Mouse (Mus musculus): ENCODE results near the gene Akap13. TPM values are rescaled to one million over a fixed set of nuclear protein-coding genes. Genes with fewer than 3 reads are reported as not detected.

Gene Akap13
- polyA plus RNA-seq, 1 experiment from 2014 or later, result 29.5 TPM

GRCm38 (mm10) chr7:75669416-75669815 is 214.1 kb downstream of the Akap13 start:
- H3K27ac ChIP-seq (ENCODE audit: low read depth, low read length), result no peak overlapping the region
- H3K9me3 ChIP-seq (ENCODE audit: control insufficient read depth, low read length), result no peaks in the 10 kb centered on the region
- H3K4me2 ChIP-seq (ENCODE audit: low read depth), result no peak overlapping the region
- H3K27me3 ChIP-seq (ENCODE audit: control insufficient read depth, insufficient read depth, low read length), result no peaks in the 10 kb centered on the region
- no peak overlapping the region for H3K9ac ChIP-seq (ENCODE audit: low read length)
- no peak overlapping the region for H3K4me3 ChIP-seq (ENCODE audit: low read depth, low read length)
- ATAC-seq (ENCODE audit: insufficient read depth, low FRiP score, low TSS enrichment) (no peak), DNase-seq (ENCODE audit: low spot score) (no peak)
- 0 out of 2 replicates have a peak, but pooled peaks cover 4% of the 10 kb centered on the region for H3K4me1 ChIP-seq (ENCODE audit: control insufficient read depth, insufficient read depth, low read length)
- WGBS, result 75% methylated on average over 6 of the region's 6 CpGs
- no peaks in the 10 kb centered on the region for H3K36me3 ChIP-seq (ENCODE audit: control insufficient read depth, insufficient read depth, low read length)

DNA sequence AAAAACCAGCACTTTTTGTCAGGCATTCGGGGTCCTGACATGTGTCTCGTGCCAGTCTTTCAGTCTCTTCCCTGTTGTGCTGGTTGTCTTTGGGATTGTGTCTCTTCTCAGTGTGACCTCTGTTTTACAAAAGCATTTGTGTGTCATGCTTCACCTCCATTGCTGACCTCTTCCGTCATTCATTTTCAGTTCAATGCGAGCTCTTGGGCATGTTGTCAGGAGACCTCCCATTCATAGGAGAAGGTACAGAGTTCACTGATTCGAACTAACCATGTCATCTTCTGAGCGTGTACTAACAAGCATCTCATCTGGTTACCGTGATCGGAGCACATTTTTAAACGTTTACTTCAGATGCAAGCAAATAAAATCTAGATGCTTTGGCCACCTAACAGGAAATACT is 224.3 kb downstream of the Akap13 start:
- H3K4me1 ChIP-seq (ENCODE audit: control insufficient read depth, insufficient read depth, low read length), result no peaks in the 10 kb centered on the region
- no peak overlapping the region for H3K9ac ChIP-seq (ENCODE audit: low read length)
- H3K4me3 ChIP-seq (ENCODE audit: low read depth, low read length), result no peak overlapping the region
- no peaks in the 10 kb centered on the region for H3K27me3 ChIP-seq (ENCODE audit: control insufficient read depth, insufficient read depth, low read length)
- H3K27ac ChIP-seq (ENCODE audit: low read depth, low read length), result no peak overlapping the region
- ATAC-seq (ENCODE audit: insufficient read depth, low FRiP score, low TSS enrichment) (no peak), DNase-seq (ENCODE audit: low spot score) (no peak)
- 54% methylated on average over 9 of the region's 9 CpGs for WGBS
- H3K9me3 ChIP-seq (ENCODE audit: control insufficient read depth, low read length), result no peaks in the 10 kb centered on the region
- H3K36me3 ChIP-seq (ENCODE audit: control insufficient read depth, insufficient read depth, low read length), result no peaks in the 10 kb centered on the region
- H3K4me2 ChIP-seq (ENCODE audit: low read depth), result no peak overlapping the region

- Histone ChIP-seq H3K4me2 (ENCODE audit: low read depth) (no peak overlapping the region), H3K36me3 (ENCODE audit: control insufficient read depth, insufficient read depth, low read length) (no peaks in the 10 kb centered on the region), H3K27ac (ENCODE audit: low read depth, low read length) (no peak overlapping the region), H3K9ac (ENCODE audit: low read length) (no peak overlapping the region), H3K27me3 (ENCODE audit: control insufficient read depth, insufficient read depth, low read length) (no peaks in the 10 kb centered on the region), H3K9me3 (ENCODE audit: control insufficient read depth, low read length) (no peaks in the 10 kb centered on the region), H3K4me1 (ENCODE audit: control insufficient read depth, insufficient read depth, low read length) (no peaks in the 10 kb centered on the region), H3K4me3 (ENCODE audit: low read depth, low read length) (no peak overlapping the region)
- ATAC-seq (ENCODE audit: insufficient read depth, low FRiP score, low TSS enrichment) (no peak), DNase-seq (ENCODE audit: low spot score) (no peak)
- WGBS, result 91% methylated on average over 1 of the region's 1 CpGs
These were observed 227.6 kb downstream of the Akap13 start for GRCm38 (mm10) chr7:75682901-75683300.

DNA sequence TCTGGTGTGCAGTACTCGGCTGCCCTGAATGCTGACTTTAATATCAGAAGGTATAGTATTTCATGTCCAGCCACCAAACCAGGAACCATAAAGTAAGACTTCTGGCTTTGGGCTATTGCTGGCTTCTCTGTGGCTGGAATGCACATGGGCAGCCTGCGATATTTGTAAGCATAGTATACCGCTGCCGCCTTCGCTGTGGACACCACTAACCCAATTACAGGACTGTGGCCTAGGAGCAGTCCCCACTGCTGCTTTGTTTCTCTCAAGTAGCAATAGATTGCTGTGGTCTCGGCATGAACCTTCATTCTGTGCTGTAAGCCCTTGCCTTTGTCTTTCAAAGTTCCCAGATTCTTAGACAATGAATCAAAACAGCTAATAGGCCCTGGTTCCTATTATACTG is 228.1 kb downstream of the Akap13 start:
- no peaks in the 10 kb centered on the region for H3K9me3 ChIP-seq (ENCODE audit: control insufficient read depth, low read length)
- DNase-seq (ENCODE audit: low spot score) (no peak), ATAC-seq (ENCODE audit: insufficient read depth, low FRiP score, low TSS enrichment) (no peak)
- H3K9ac ChIP-seq (ENCODE audit: low read length), result no peak overlapping the region
- no peak overlapping the region for H3K4me3 ChIP-seq (ENCODE audit: low read depth, low read length)
- no peak overlapping the region for H3K4me2 ChIP-seq (ENCODE audit: low read depth)
- no peaks in the 10 kb centered on the region for H3K27me3 ChIP-seq (ENCODE audit: control insufficient read depth, insufficient read depth, low read length)
- 74% methylated on average over 6 of the region's 6 CpGs for WGBS
- no peak overlapping the region for H3K27ac ChIP-seq (ENCODE audit: low read depth, low read length)
- H3K36me3 ChIP-seq (ENCODE audit: control insufficient read depth, insufficient read depth, low read length), result no peaks in the 10 kb centered on the region
- no peaks in the 10 kb centered on the region for H3K4me1 ChIP-seq (ENCODE audit: control insufficient read depth, insufficient read depth, low read length)

DNA sequence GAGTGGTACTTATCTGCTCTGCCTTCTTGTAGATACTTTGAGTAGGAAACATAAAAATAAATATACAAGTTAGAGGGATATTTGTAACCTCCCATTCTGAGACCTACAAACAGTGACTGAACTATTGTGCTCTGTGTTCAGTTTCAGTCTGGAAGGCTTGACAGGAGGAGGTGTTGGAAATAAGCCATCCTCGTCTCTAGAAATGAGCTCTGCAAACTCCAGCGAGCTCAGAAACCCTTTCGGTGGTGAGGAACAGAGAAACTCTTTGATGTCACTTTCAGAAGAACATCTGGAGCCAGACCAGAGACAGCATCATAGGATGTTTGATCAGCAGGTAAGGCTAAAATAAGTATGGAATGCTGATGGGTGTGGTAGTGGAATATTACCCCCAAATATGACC is 229.6 kb downstream of the Akap13 start:
- Histone ChIP-seq H3K4me3 (ENCODE audit: low read depth, low read length) (no peak overlapping the region), H3K9ac (ENCODE audit: low read length) (no peak overlapping the region), H3K4me2 (ENCODE audit: low read depth) (no peak overlapping the region), H3K27ac (ENCODE audit: low read depth, low read length) (no peak overlapping the region), H3K9me3 (ENCODE audit: control insufficient read depth, low read length) (no peaks in the 10 kb centered on the region), H3K4me1 (ENCODE audit: control insufficient read depth, insufficient read depth, low read length) (no peaks in the 10 kb centered on the region), H3K27me3 (ENCODE audit: control insufficient read depth, insufficient read depth, low read length) (no peaks in the 10 kb centered on the region), H3K36me3 (ENCODE audit: control insufficient read depth, insufficient read depth, low read length) (no peaks in the 10 kb centered on the region)
- ATAC-seq (ENCODE audit: insufficient read depth, low FRiP score, low TSS enrichment), result no peak
- DNase-seq (ENCODE audit: low spot score), result no peak
- WGBS, result 94% methylated on average over 3 of the region's 3 CpGs

DNA sequence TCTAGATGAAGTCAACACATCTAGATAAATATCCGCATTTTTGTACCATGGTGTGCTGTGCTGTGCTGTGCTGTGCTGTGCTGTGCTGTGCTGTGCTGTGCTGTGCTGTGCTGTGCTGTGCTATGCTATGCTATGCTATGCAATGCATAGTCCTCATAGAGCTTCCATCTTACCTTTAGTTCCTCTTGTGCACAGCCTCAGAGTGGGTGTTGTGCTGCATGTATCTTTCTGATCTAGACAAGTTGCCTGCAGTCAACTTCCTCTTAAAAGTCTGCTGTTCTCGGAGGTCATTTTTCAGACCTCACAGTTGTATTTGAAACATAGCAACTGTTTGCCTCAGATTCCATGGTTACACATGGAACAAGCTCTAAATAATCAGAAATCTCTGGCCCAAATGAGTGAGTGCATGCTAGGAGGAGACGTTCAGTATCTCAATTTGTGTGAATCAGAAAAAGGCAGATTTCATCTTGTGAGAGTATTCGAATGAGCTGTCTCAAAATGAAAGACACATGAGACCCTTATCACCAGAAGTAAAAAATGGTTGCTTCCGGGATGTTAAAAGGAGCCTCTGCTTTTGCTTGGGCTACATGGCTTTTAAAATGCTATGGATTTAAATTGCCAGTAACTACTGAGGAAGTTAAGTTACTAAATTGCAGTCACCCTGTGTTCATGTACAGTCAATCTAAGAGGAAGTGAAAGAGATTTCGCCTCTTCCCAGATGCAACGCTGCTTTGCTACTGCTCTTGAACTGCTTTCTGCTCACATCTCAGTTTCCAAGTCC is 230.9 kb downstream of the Akap13 start:
- Histone ChIP-seq H3K36me3 (ENCODE audit: control insufficient read depth, insufficient read depth, low read length) (no peaks in the 10 kb centered on the region), H3K27me3 (ENCODE audit: control insufficient read depth, insufficient read depth, low read length) (no peaks in the 10 kb centered on the region), H3K4me3 (ENCODE audit: low read depth, low read length) (no peak overlapping the region), H3K9ac (ENCODE audit: low read length) (no peak overlapping the region), H3K9me3 (ENCODE audit: control insufficient read depth, low read length) (no peaks in the 10 kb centered on the region), H3K4me1 (ENCODE audit: control insufficient read depth, insufficient read depth, low read length) (no peaks in the 10 kb centered on the region), H3K27ac (ENCODE audit: low read depth, low read length) (no peak overlapping the region), H3K4me2 (ENCODE audit: low read depth) (no peak overlapping the region)
- ATAC-seq (ENCODE audit: insufficient read depth, low FRiP score, low TSS enrichment) (no peak), DNase-seq (ENCODE audit: low spot score) (no peak)
- 91% methylated on average over 7 of the region's 7 CpGs for WGBS

DNA sequence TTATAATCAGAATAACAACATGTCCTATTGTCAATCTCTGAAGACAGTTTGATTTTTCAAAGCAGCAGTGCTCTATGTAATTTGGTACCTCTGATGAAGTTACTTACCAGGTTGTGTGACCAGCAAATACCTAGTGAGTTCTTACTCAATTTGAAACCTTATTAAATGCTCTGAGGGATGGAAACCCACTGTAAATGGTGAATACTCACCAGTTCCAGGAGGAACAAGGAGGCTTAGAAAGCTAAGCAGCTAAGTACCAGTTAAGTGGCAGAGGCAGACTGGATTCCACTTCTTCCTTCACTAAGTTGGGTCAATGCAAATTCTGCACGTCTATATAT is 231.5 kb downstream of the Akap13 start:
- DNase-seq (ENCODE audit: low spot score) (no peak), ATAC-seq (ENCODE audit: insufficient read depth, low FRiP score, low TSS enrichment) (no peak)
- no peak overlapping the region for H3K4me3 ChIP-seq (ENCODE audit: low read depth, low read length)
- no peaks in the 10 kb centered on the region for H3K27me3 ChIP-seq (ENCODE audit: control insufficient read depth, insufficient read depth, low read length)
- H3K36me3 ChIP-seq (ENCODE audit: control insufficient read depth, insufficient read depth, low read length), result no peaks in the 10 kb centered on the region
- 81% methylated on average over 1 of the region's 1 CpGs for WGBS
- no peak overlapping the region for H3K27ac ChIP-seq (ENCODE audit: low read depth, low read length)
- no peak overlapping the region for H3K9ac ChIP-seq (ENCODE audit: low read length)
- H3K9me3 ChIP-seq (ENCODE audit: control insufficient read depth, low read length), result no peaks in the 10 kb centered on the region
- no peaks in the 10 kb centered on the region for H3K4me1 ChIP-seq (ENCODE audit: control insufficient read depth, insufficient read depth, low read length)
- H3K4me2 ChIP-seq (ENCODE audit: low read depth), result no peak overlapping the region

GRCm38 (mm10) chr7:75688144-75688543 is 232.8 kb downstream of the Akap13 start:
- 90% methylated on average over 3 of the region's 3 CpGs for WGBS
- Histone ChIP-seq H3K9ac (ENCODE audit: low read length) (no peak overlapping the region), H3K36me3 (ENCODE audit: control insufficient read depth, insufficient read depth, low read length) (no peaks in the 10 kb centered on the region), H3K27ac (ENCODE audit: low read depth, low read length) (no peak overlapping the region), H3K4me3 (ENCODE audit: low read depth, low read length) (no peak overlapping the region), H3K4me2 (ENCODE audit: low read depth) (no peak overlapping the region), H3K4me1 (ENCODE audit: control insufficient read depth, insufficient read depth, low read length) (no peaks in the 10 kb centered on the region), H3K9me3 (ENCODE audit: control insufficient read depth, low read length) (no peaks in the 10 kb centered on the region), H3K27me3 (ENCODE audit: control insufficient read depth, insufficient read depth, low read length) (no peaks in the 10 kb centered on the region)
- ATAC-seq (ENCODE audit: insufficient read depth, low FRiP score, low TSS enrichment), result no peak
- DNase-seq (ENCODE audit: low spot score), result no peak

DNA sequence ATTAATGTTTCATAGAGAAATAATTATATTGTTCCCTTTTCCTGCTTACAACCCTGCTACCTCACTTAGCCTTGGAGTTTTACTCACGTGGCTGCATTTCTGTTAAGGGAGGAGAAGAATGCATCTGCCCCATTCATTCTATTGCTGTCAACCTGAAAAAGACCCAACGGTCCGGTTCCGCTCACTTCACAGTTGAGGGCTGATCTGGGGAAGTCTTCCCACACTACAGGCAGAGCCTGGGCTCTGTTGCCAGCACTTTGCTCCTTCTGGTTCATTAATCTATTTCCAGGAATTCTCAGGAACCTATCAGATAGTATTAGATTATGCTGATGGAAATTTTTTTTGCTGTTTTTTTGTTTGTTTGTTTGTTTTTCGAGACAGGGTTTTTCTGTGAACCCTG is 239.4 kb downstream of the Akap13 start:
- Histone ChIP-seq H3K4me2 (ENCODE audit: low read depth) (no peak overlapping the region), H3K9me3 (ENCODE audit: control insufficient read depth, low read length) (no peaks in the 10 kb centered on the region), H3K4me3 (ENCODE audit: low read depth, low read length) (no peak overlapping the region), H3K27ac (ENCODE audit: low read depth, low read length) (no peak overlapping the region), H3K9ac (ENCODE audit: low read length) (no peak overlapping the region), H3K4me1 (ENCODE audit: control insufficient read depth, insufficient read depth, low read length) (no peaks in the 10 kb centered on the region), H3K27me3 (ENCODE audit: control insufficient read depth, insufficient read depth, low read length) (no peaks in the 10 kb centered on the region), H3K36me3 (ENCODE audit: control insufficient read depth, insufficient read depth, low read length) (no peaks in the 10 kb centered on the region; the same call in 1 of the 2 replicates)
- 83% methylated on average over 5 of the region's 5 CpGs for WGBS
- DNase-seq (ENCODE audit: low spot score), result no peak
- no peak for ATAC-seq (ENCODE audit: insufficient read depth, low FRiP score, low TSS enrichment)
